Mouse (Mus musculus) liver, postnatal 0 days (tissue): ENCODE data around the gene Arv1. TPM values are rescaled to one million over a fixed set of nuclear protein-coding genes. Genes with fewer than 3 reads are reported as not detected.
A peak's percentile ranks its signal among the peaks of the same experiment; 100 is the strongest.

Experiments used
- ATAC-seq: fragments of 200-750 bp; cut with Nextera tagmentation; 2 replicates; pipeline ENCODE4 v1.8.0; 2017; ENCODE audit warnings: mild to moderate bottlenecking, moderate library complexity
- DNase-seq: peaks from one replicate; pipeline ENCODE4 v3.0.0-alpha.2; 2016
- H3K27ac ChIP-seq: fragments of 300-500 bp; sonication (generic); 2 replicates; pipeline ENCODE4 v1.5.1; 2014; ENCODE audit warnings: antibody characterized with exemption, moderate library complexity, mild to moderate bottlenecking, low read depth
- H3K27me3 ChIP-seq: fragments of 300-500 bp; sonication (generic); 2 replicates; pipeline ENCODE4 v1.6.1; 2014; ENCODE audit warnings: low read length, control low read depth, mixed read lengths; ENCODE audit not compliant: insufficient read depth
- H3K36me3 ChIP-seq: fragments of 300-500 bp; sonication (generic); replicated peaks from 2 replicates; pipeline ENCODE4 v1.6.1; 2014; ENCODE audit warnings: mild to moderate bottlenecking, control low read depth, low read length, moderate library complexity, mixed read lengths; ENCODE audit not compliant: insufficient read depth
- H3K4me1 ChIP-seq: fragments of 300-500 bp; sonication (generic); 2 replicates; pipeline ENCODE4 v1.6.1; 2014; ENCODE audit warnings: antibody characterized with exemption, mild to moderate bottlenecking, control low read depth; ENCODE audit not compliant: insufficient read depth
- H3K4me2 ChIP-seq: fragments of 300-500 bp; sonication (generic); 2 replicates; pipeline ENCODE4 v1.6.1; 2014; ENCODE audit warnings: low read depth, mild to moderate bottlenecking, low read length, moderate library complexity, mixed read lengths
- H3K4me3 ChIP-seq: fragments of 300-500 bp; sonication (generic); 2 replicates; pipeline ENCODE4 v1.5.1; 2014; ENCODE audit warnings: low read depth, low read length
- H3K9ac ChIP-seq: fragments of 300-500 bp; sonication (generic); replicated peaks from 2 replicates; pipeline ENCODE4 v1.6.1; 2014; ENCODE audit warnings: mild to moderate bottlenecking, moderate library complexity
- H3K9me3 ChIP-seq: fragments of 300-500 bp; sonication (generic); 2 replicates; pipeline ENCODE4 v1.6.1; 2016; ENCODE audit warnings: mild to moderate bottlenecking, control low read depth, low read length, mixed read lengths
- CTCF ChIP-seq: sonication (generic); IDR thresholded peaks from 2 replicates; pipeline ENCODE4 v1.5.1; 2016; ENCODE audit warnings: antibody characterized with exemption, low read depth
- EP300 ChIP-seq: IDR thresholded peaks from 2 replicates; pipeline ENCODE4 v1.6.1; 2016; ENCODE audit warnings: antibody characterized with exemption, low read depth, mild to moderate bottlenecking
- WGBS: fragments of 180-500 bp; shearing (Covaris S2); extraction: QIAGEN DNeasy Blood & Tissue Kit; methylation state at CpG from one replicate; pipeline ENCODE4 v1.1.7; 2014; ENCODE audit not compliant: insufficient replicate concordance; 5-methylcytosine and 5-hydroxymethylcytosine counted together
- polyA plus RNA-seq: library from polyadenylated mRNA; unstranded; fragments of >200 nt; fragmentation: Nextera tagmentation; extraction: Ambion mirVana; gene quantifications from 2 replicates; pipeline ENCODE4 v1.2.1, GENCODE M21; 2015

The Arv1 gene
- polyA plus RNA-seq, 1 experiment from 2014 or later, result 4.5 TPM

DNA sequence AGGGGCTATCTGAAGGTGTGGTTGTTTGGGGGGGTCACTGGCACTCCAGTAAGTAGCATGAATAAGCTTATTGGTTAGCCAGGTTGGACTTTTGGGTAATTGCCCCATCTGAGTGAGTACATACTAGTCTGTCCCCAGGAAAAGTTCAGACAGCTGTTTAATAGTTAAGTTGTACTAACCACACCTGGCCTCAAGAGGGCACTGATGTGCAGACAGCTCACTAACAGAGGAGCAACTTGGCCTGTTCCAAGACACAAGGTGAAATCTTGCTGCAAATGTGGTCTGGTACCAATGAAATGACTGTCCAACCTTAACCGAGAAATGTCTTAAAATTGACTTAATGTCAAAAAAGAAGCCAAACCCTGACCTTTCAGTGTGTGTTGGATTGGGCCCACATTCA is 17.3 kb downstream of the Arv1 start:
- DNase-seq (no peak), ATAC-seq (0 out of 2 replicates have a peak, but pooled peaks have one; percentile 23)
- no peak overlapping the region for H3K27ac ChIP-seq
- no peak overlapping the region for H3K4me2 ChIP-seq
- no peaks in the 10 kb centered on the region for H3K27me3 ChIP-seq
- H3K9ac ChIP-seq, result no peak overlapping the region
- WGBS, result 68% methylated on average over 1 of the region's 1 CpGs
- peaks cover 5% of the 10 kb centered on the region for H3K4me1 ChIP-seq
- peak; percentile 78 for TF ChIP-seq CTCF
- no peak for TF ChIP-seq EP300
- H3K4me3 ChIP-seq, result no peak overlapping the region
- H3K9me3 ChIP-seq, result no peaks in the 10 kb centered on the region
- peaks cover 1% of the 10 kb centered on the region; the same call in 1 of the 2 replicates for H3K36me3 ChIP-seq

DNA sequence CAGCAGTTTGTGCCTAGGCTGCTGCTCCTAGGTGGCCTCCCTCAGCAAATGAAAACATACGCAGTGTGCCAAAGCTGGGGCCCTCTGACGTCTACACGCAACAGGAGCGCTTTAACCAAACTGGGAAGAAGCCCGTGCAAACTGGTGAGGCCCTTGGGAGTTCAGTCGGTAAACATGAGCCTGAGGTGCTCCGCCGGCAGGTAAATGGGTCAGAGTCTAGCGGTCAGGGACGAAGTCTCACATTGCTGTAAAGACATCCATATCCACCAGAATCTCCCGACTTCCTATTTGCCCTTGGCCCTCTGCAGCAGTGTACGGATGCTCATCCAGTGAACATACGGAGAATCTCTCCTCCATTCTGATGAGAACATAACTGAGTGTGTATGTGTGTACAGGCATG is 24.7 kb downstream of the Arv1 start:
- no peak for TF ChIP-seq EP300
- no peak for TF ChIP-seq CTCF
- Histone ChIP-seq H3K27ac (no peak overlapping the region), H3K4me3 (no peak overlapping the region), H3K9me3 (no peaks in the 10 kb centered on the region), H3K27me3 (peaks cover 19% of the 10 kb centered on the region), H3K9ac (no peak overlapping the region), H3K36me3 (no peaks in the 10 kb centered on the region), H3K4me1 (peaks cover 24% of the 10 kb centered on the region), H3K4me2 (no peak overlapping the region)
- ATAC-seq (peak; percentile 22; the same call in 1 of the 2 replicates), DNase-seq (no peak)
- WGBS, result 58% methylated on average over 13 of the region's 13 CpGs

DNA sequence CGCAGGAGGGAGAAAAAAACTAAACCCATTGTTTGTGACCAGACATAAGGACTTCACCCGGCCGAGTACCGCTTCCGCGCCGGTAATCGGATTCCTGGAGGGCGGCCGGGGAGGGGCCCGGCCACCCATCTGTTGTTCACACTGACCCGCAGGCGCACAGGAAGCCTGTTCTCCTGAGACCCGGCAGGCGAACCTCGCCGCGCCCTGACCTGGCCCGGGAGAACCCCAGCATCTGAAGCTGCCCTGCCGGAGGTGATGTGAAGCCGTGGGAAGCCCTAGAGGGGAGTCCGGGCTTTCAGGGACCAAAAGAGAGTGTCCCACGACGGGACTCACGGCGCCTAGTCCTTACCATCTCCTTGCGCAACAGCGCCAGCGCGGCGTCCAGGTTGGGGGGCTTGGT is 29.3 kb downstream of the Arv1 start:
- TF ChIP-seq CTCF (no peak), EP300 (no peak)
- H3K27ac ChIP-seq, result no peak overlapping the region; the same call in 1 of the 2 replicates
- no peaks in the 10 kb centered on the region for H3K9me3 ChIP-seq
- peak overlapping the region; percentile 60 for H3K4me3 ChIP-seq
- under 1% methylated on average over 31 of the region's 31 CpGs for WGBS
- ATAC-seq (peak; percentile 12; the same call in 1 of the 2 replicates), DNase-seq (peak; percentile 28)
- peak overlapping the region; percentile 42 for H3K9ac ChIP-seq
- H3K36me3 ChIP-seq, result no peaks in the 10 kb centered on the region
- H3K4me1 ChIP-seq, result peaks cover 21% of the 10 kb centered on the region
- H3K27me3 ChIP-seq, result peaks cover 29% of the 10 kb centered on the region
- H3K4me2 ChIP-seq, result peak overlapping the region; percentile 87

DNA sequence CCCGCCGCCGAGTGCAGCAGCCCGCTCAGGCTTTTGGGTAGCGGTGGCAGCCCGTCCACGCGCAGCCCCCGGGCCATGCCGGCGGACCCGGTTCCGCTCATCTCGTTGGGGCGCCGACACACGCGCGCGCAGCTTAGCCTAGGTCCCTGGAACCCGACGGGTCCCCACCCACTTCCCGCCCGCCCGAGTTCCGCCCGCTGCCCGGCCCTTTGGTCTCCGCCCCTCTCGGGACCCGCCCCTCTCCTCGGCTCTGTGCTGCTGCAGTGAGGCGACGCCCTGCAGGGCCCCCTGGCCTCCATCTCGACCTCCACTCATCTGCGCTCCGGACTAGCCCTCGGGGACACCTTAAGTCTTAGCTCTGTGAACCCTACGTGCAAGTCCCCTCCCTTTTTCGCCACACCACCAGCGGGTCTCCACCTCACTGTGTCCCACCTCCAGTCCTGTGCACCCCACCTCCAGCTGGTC is 29.8 kb downstream of the Arv1 start, which contains the start of gene Fam89a:
Gene Fam89a (minus strand): TSS at position 124 of the 465 bp plus-strand sequence.
- TF ChIP-seq CTCF (no peak), EP300 (no peak)
- H3K4me2 ChIP-seq, result peak within 1 kb of the TSS; percentile 87
- no peaks in the 10 kb centered on the region for H3K9me3 ChIP-seq
- ATAC-seq, result peak; percentile 58
- H3K4me3 ChIP-seq, result peak within 1 kb of the TSS; percentile 60
- peak; percentile 81 for DNase-seq
- 2% methylated on average over 26 of the region's 41 CpGs for WGBS
- H3K4me1 ChIP-seq, result peaks cover 16% of the 10 kb centered on the region
- peaks cover 29% of the 10 kb centered on the region for H3K27me3 ChIP-seq
- H3K36me3 ChIP-seq, result no peaks in the 10 kb centered on the region
- no peak within 1 kb of the TSS; the same call in 1 of the 2 replicates for H3K27ac ChIP-seq
- H3K9ac ChIP-seq, result peak within 1 kb of the TSS; percentile 42

DNA sequence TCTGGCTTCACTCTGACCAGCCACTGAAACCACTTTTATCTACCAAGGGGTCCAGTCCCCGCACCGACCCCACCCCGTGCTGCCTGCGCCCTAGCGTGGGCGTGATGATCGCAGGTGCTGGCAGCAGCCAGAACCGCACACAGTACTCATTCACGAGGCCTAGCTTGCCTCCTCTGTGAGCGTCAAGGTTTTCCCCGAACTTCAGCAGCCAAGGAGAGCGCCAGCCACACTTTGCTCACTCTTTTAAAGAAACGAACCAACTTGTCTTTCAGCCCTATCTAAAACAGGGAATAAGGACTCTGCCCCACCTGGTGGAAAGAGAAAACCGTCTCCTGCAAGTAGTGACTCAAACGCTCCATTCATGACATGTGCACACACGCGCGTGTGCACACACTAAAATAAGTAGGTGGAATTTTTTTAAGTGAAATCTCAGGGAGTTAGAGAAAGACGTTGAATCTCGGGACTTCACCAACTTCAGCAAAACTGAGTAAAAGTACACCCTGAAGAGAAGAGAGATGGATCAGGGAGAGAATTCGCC is 30.5 kb downstream of the Arv1 start:
- 36% methylated on average over 21 of the region's 21 CpGs for WGBS
- Histone ChIP-seq H3K4me2 (no peak overlapping the region; the same call in 1 of the 2 replicates), H3K9ac (no peak overlapping the region), H3K27me3 (peaks cover 29% of the 10 kb centered on the region), H3K36me3 (no peaks in the 10 kb centered on the region), H3K9me3 (no peaks in the 10 kb centered on the region), H3K4me1 (peaks cover 16% of the 10 kb centered on the region), H3K4me3 (no peak overlapping the region), H3K27ac (no peak overlapping the region)
- DNase-seq, result no peak
- TF ChIP-seq CTCF, result no peak
- TF ChIP-seq EP300, result no peak
- ATAC-seq, result no peak

DNA sequence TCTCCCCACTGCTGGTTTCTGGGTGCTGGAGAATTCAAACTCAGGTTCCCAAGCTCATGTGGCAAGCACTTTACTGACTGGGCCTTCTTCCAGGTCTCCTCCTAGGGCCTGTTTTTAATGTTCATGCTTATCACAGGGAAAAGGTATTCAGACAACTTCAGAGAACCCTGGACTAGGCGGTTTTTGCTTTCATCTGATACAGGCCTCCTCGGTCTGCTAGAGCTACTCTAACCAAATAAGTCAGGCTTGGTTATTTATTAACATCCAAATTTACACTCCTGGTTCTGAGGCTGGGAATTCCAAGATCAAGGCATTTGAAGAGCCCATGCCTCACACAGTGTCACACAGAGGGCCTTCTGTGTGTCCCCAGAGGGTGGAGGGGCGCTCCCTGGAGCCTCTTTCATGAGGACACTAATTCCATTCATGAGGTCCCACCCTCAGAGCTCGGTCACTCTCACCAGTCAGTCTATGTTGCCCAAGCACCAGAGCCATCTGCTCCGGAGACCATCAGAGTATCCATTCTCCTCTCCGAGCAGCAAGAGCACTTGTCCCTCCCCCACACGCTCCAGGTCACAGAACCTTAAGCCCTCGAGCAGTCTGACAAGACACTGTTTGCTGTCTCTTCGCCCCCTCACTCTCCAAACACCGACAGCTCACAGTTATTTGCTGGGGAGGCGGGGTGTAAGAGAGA is 32.3 kb downstream of the Arv1 start:
- Histone ChIP-seq H3K27me3 (peaks cover 29% of the 10 kb centered on the region), H3K36me3 (no peaks in the 10 kb centered on the region), H3K4me3 (no peak overlapping the region), H3K4me2 (no peak overlapping the region), H3K27ac (peak overlapping the region; percentile 69), H3K9ac (no peak overlapping the region), H3K4me1 (peaks cover 16% of the 10 kb centered on the region), H3K9me3 (no peaks in the 10 kb centered on the region)
- 22% methylated on average over 11 of the region's 11 CpGs for WGBS
- TF ChIP-seq EP300 (no peak), CTCF (no peak)
- DNase-seq (no peak), ATAC-seq (peak; percentile 34; the same call in 1 of the 2 replicates)
